Mouse (Mus musculus) MEL (cell line): ENCODE measurements at regions not wholly inside any gene's neighbourhood (a gene's known extent, or its start where the extent isn't known, plus 50 kb on each side); places are given as distances from the start of the nearest gene placed in this dataset.

Experiments used
- CTCF ChIP-seq, 3 experiments: IDR thresholded peaks in 2 of 3; conservative IDR thresholded peaks in 1 of 3; 2 replicates each; pipeline ENCODE4 v1.5.1; 2011 to 2012; ENCODE audit warnings: low read length in 3 of 3, low read depth in 2 of 3, mild to moderate bottlenecking in 2 of 3, improper control_type of control experiment in 1 of 3, inconsistent platforms in 1 of 3, mixed read lengths in 1 of 3, moderate library complexity in 1 of 3; ENCODE audit not compliant: control insufficient read depth in 1 of 3, insufficient read depth in 1 of 3, poor library complexity in 1 of 3, severe bottlenecking in 1 of 3
- KAT2A ChIP-seq: conservative IDR thresholded peaks from 2 replicates; pipeline ENCODE4 v1.6.1; 2012; ENCODE audit warnings: low read depth, low read length, improper control_type of control experiment, inconsistent platforms
- MAFK ChIP-seq: IDR thresholded peaks from 2 replicates; pipeline ENCODE4 v1.6.1; 2011; ENCODE audit warnings: low read depth, mild to moderate bottlenecking, low read length, improper control_type of control experiment, borderline replicate concordance
- MXI1 ChIP-seq: IDR thresholded peaks from 2 replicates; pipeline ENCODE4 v1.6.1; 2011; ENCODE audit warnings: mild to moderate bottlenecking, low read depth, low read length, improper control_type of control experiment
- NELFE ChIP-seq: IDR thresholded peaks from 2 replicates; pipeline ENCODE4 v1.6.1; 2011; ENCODE audit warnings: low read depth, low read length, improper control_type of control experiment
- POLR2A ChIP-seq, 2 experiments: IDR thresholded peaks; 2 replicates each; pipeline ENCODE4 v1.6.1; 2011 to 2012; ENCODE audit warnings: low read length in 2 of 2, mild to moderate bottlenecking in 2 of 2, control low read depth in 1 of 2, improper control_type of control experiment in 1 of 2, low read depth in 1 of 2, moderate library complexity in 1 of 2; ENCODE audit not compliant: control insufficient read depth in 1 of 2, insufficient read depth in 1 of 2, poor library complexity in 1 of 2
- TBP ChIP-seq: IDR thresholded peaks from 2 replicates; pipeline ENCODE4 v1.8.0; 2011; ENCODE audit warnings: low read depth, low read length, improper control_type of control experiment
- USF1 ChIP-seq: IDR thresholded peaks from 2 replicates; pipeline ENCODE4 v1.6.1; 2014; ENCODE audit warnings: low read depth, mild to moderate bottlenecking, inconsistent platforms, low read length, improper control_type of control experiment, moderate library complexity
- ZNF384 ChIP-seq: IDR thresholded peaks from 2 replicates; pipeline ENCODE4 v1.6.1; 2012; ENCODE audit warnings: low read depth, mild to moderate bottlenecking, inconsistent platforms, low read length, improper control_type of control experiment

GRCm38 (mm10) chr19:54756681-54757257 lies 370.3 kb downstream of the Gpam start:
- TF ChIP-seq MXI1 (no peak), KAT2A (no peak), USF1 (no peak), CTCF (IDR thresholded peaks at IDR 0.05 in 2 of 3, conservative IDR thresholded peaks at IDR 0.05 in 1 of 3; ENCODE audit: control insufficient read depth in 1 of 3, insufficient read depth in 1 of 3, low read depth in 2 of 3, low read length in 3 of 3, poor library complexity in 1 of 3, severe bottlenecking in 1 of 3) (no peak), ZNF384 (no peak), NELFE (no peak), TBP (no peak), POLR2A (IDR thresholded peaks at IDR 0.05; ENCODE audit: control insufficient read depth in 1 of 2, insufficient read depth in 1 of 2, low read depth in 1 of 2, low read length in 2 of 2, poor library complexity in 1 of 2) (no peak), MAFK (no peak)
